Mouse (Mus musculus) forebrain, embryonic 13.5 days (tissue): ENCODE measurements at regions not wholly inside any gene's neighbourhood (a gene's known extent, or its start where the extent isn't known, plus 50 kb on each side); places are given as distances from the start of the nearest gene placed in this dataset.
A peak's percentile ranks its signal among the peaks of the same experiment; 100 is the strongest.

Experiments used
- ATAC-seq: fragments of 200-750 bp; cut with Nextera tagmentation; 2 replicates; pipeline ENCODE4 v1.8.0; 2017
- H3K27ac ChIP-seq: fragments of 300-500 bp; sonication (generic); 2 replicates; pipeline ENCODE4 v1.5.1; 2015; ENCODE audit warnings: inconsistent platforms, mild to moderate bottlenecking, moderate library complexity
- H3K27me3 ChIP-seq: fragments of 300-500 bp; sonication (generic); 2 replicates; pipeline ENCODE4 v1.6.1; 2015; ENCODE audit warnings: mild to moderate bottlenecking, inconsistent platforms
- H3K36me3 ChIP-seq: fragments of 300-500 bp; sonication (generic); 2 replicates; pipeline ENCODE4 v1.6.1; 2015; ENCODE audit warnings: mild to moderate bottlenecking, inconsistent platforms; ENCODE audit not compliant: poor library complexity, severe bottlenecking
- H3K4me1 ChIP-seq: fragments of 300-500 bp; sonication (generic); 2 replicates; pipeline ENCODE4 v1.6.1; 2015; ENCODE audit warnings: inconsistent platforms
- H3K4me2 ChIP-seq: fragments of 300-500 bp; sonication (generic); 2 replicates; pipeline ENCODE4 v1.6.1; 2015; ENCODE audit warnings: inconsistent platforms, mild to moderate bottlenecking, moderate library complexity
- H3K4me3 ChIP-seq: fragments of 300-500 bp; sonication (generic); 2 replicates; pipeline ENCODE4 v1.5.1; 2015; ENCODE audit warnings: mild to moderate bottlenecking, inconsistent platforms
- H3K9ac ChIP-seq: fragments of 300-500 bp; sonication (generic); 2 replicates; pipeline ENCODE4 v1.6.1; 2015; ENCODE audit warnings: mild to moderate bottlenecking, inconsistent platforms
- H3K9me3 ChIP-seq: fragments of 300-500 bp; sonication (generic); replicated peaks from 2 replicates; pipeline ENCODE4 v1.6.1; 2016; ENCODE audit warnings: inconsistent platforms
- WGBS: fragments of 180-500 bp; shearing (Covaris S2); methylation state at CpG from one replicate; pipeline ENCODE4 v1.1.7; 2015; 5-methylcytosine and 5-hydroxymethylcytosine counted together

DNA sequence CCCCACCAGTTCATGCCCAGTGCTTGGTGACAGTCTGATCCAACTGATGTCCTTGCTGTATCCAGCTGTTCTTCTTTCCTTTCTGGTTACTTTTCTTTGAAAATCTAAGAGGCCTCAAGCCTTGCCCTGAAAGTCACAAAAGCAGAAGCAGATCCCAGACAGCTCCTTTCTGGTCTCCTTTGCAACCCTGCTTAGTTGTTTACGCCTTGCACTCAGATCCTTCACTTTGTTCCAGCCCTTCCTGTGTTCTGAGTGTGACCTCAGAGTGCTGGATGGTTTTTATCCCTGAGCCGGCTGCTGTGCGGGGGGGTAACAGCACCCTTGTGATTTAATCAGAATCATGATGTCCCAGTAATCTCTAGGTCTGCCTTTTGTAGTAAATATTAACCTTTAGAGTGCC is 324.3 kb upstream of the Npvf start:
- Histone ChIP-seq H3K9me3 (no peaks in the 10 kb centered on the region), H3K4me3 (no peak overlapping the region), H3K4me1 (peaks cover 30% of the 10 kb centered on the region), H3K27me3 (peaks cover 9% of the 10 kb centered on the region; the same call in 1 of the 2 replicates), H3K27ac (no peak overlapping the region), H3K36me3 (no peaks in the 10 kb centered on the region), H3K9ac (no peak overlapping the region), H3K4me2 (no peak overlapping the region)
- WGBS = 36% methylated on average over 3 of the region's 3 CpGs
- ATAC-seq = no peak

DNA sequence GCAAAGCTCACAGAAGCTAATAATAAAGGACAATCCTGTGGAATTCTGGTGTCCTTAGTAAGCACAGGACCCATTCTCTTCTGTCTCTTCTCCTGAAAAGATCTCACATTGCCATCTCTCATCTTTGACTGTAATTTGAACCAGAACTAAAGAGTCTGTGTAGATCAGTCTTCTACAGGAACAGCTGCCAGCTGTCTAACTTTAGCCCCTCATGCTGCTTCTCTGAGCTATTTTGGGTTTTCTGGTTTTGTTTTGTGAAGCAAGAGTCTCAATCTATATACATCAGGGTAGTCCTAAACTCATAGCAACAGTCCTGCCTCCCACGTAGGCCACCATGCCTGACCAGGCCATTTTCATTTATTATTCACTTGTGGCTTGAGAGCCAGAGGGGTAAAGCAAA is 325.5 kb upstream of the Npvf start:
- WGBS = 86% methylated on average over 1 of the region's 1 CpGs
- ATAC-seq = no peak
- H3K4me2 ChIP-seq = no peak overlapping the region

DNA sequence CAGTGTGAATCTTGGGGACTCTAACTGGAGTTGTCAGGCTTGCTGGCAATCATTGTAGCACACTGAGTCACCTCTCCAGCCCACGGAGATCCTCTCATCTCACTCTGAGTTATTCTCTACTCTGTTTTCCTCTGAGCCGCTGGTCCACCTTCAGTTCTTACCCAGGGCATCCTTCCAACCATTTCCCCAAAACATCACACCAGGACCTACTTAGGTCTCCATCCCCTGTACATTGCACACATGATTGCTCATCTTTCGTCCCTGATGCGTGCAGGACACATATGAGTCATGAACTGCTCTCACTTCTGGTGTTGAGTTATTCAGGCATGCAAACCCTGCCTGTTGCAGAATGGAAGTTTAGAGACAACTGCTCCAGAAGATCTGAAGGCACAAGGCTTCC is 326.1 kb upstream of the Npvf start:
- no peak for ATAC-seq
- Histone ChIP-seq H3K4me2 (no peak overlapping the region), H3K9ac (no peak overlapping the region)

More for the DNA sequence above, 325.5 kb upstream of the Npvf start:
- H3K27me3 ChIP-seq = peaks cover 9% of the 10 kb centered on the region; the same call in 1 of the 2 replicates
- H3K4me1 ChIP-seq = peaks cover 40% of the 10 kb centered on the region
- H3K4me3 ChIP-seq = no peak overlapping the region
- no peak overlapping the region for H3K27ac ChIP-seq
- no peaks in the 10 kb centered on the region for H3K9me3 ChIP-seq
- no peaks in the 10 kb centered on the region for H3K36me3 ChIP-seq
- H3K9ac ChIP-seq = no peak overlapping the region

GRCm38 (mm10) chr6:50981702-50982309 is 327.6 kb upstream of the Npvf start:
- WGBS = 62% methylated on average over 7 of the region's 7 CpGs
- Histone ChIP-seq H3K36me3 (no peaks in the 10 kb centered on the region), H3K9me3 (no peaks in the 10 kb centered on the region), H3K9ac (no peak overlapping the region), H3K27me3 (peaks cover 3% of the 10 kb centered on the region; the same call in 1 of the 2 replicates), H3K27ac (no peak overlapping the region), H3K4me2 (no peak overlapping the region), H3K4me1 (peaks cover 52% of the 10 kb centered on the region), H3K4me3 (no peak overlapping the region)
- ATAC-seq = no peak

More for the DNA sequence above, 326.1 kb upstream of the Npvf start:
- WGBS = 87% methylated on average over 4 of the region's 4 CpGs
- Histone ChIP-seq H3K27ac (no peak overlapping the region), H3K4me3 (no peak overlapping the region), H3K27me3 (peaks cover 6% of the 10 kb centered on the region; the same call in 1 of the 2 replicates), H3K4me1 (peaks cover 46% of the 10 kb centered on the region), H3K9me3 (no peaks in the 10 kb centered on the region), H3K36me3 (no peaks in the 10 kb centered on the region)

- H3K9me3 ChIP-seq = no peaks in the 10 kb centered on the region
- no peak for ATAC-seq
- H3K4me3 ChIP-seq = no peak overlapping the region
- no peak overlapping the region for H3K4me2 ChIP-seq
- H3K4me1 ChIP-seq = peaks cover 42% of the 10 kb centered on the region
- no peaks in the 10 kb centered on the region for H3K27me3 ChIP-seq
- H3K36me3 ChIP-seq = no peaks in the 10 kb centered on the region
- no peak overlapping the region for H3K9ac ChIP-seq
- H3K27ac ChIP-seq = no peak overlapping the region
- 85% methylated on average over 4 of the region's 4 CpGs for WGBS
Observed at GRCm38 (mm10) chr6:50982856-50983255, 328.6 kb upstream of the Npvf start.

DNA sequence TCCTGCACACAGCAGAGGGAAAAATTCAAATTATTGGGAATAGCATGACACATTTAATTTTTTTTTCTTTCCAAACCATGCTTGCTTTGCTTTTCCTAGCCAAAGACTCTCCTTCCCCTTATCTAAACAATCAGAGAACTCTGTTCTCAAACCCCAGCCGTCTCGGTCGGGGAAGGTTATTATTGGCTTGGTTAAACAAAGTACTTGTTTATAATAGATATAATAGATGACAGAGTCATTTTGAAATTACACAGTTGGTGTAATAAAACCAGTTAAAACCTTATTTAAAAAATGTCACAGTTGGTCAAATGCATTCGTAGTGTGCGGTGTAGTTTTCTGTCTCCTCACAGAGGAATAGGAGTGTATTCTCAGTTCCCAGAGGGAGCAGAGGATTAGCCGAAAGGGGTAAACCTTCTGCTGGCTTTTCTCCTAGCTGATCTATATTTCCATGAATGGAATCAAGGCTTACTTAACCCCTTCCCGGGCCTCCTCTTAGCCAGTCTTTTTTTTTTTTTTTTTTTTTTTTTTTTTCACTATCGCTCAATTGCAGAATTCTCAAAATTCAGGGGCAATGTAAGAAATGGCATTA is 329.4 kb upstream of the Npvf start:
- no peak overlapping the region for H3K9ac ChIP-seq
- H3K4me2 ChIP-seq = no peak overlapping the region
- H3K4me1 ChIP-seq = peaks cover 41% of the 10 kb centered on the region
- H3K36me3 ChIP-seq = no peaks in the 10 kb centered on the region
- no peaks in the 10 kb centered on the region for H3K27me3 ChIP-seq
- no peaks in the 10 kb centered on the region for H3K9me3 ChIP-seq
- no peak overlapping the region for H3K27ac ChIP-seq
- no peak for ATAC-seq
- no peak overlapping the region for H3K4me3 ChIP-seq
- 38% methylated on average over 8 of the region's 8 CpGs for WGBS

DNA sequence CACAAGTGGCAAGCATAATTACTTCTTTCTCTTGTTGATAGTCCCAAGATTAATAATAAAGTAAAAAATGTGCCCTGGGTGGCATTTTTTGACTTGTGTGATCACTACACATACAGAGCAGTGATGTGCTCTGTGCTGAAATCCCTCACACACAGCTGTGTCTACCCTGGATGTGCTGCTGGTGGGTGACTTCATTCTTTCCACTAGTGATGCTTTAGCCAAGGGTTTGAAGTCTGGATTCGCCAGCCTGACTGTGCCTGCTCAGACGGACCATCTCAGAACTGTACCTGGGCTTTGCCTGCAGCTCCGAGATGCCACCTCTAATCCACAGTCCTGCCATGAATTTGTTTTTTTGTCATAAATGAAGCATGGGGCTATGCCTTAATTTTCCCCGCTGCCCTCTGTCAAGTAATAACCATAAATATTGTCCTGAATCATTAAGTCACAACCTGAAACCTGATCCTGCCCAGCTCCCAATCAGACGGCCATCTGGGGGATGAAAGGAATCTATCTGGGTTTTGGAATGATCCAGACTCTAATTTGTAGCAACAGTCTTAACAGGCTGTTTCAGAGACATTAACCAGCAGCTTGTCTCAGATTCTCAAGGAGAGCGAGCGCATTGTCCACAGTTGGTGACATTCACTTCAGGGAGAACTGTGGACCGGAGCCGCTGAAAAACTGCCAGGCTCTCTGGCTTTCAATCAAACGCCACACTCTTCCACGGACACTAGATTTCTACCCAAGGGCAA is 330.1 kb upstream of the Npvf start:
- no peak for ATAC-seq
- Histone ChIP-seq H3K4me2 (no peak overlapping the region), H3K4me3 (no peak overlapping the region), H3K36me3 (no peaks in the 10 kb centered on the region), H3K9ac (no peak overlapping the region), H3K9me3 (no peaks in the 10 kb centered on the region), H3K27ac (no peak overlapping the region), H3K4me1 (peaks cover 41% of the 10 kb centered on the region), H3K27me3 (no peaks in the 10 kb centered on the region)
- WGBS = 50% methylated on average over 11 of the region's 11 CpGs

GRCm38 (mm10) chr6:50986270-50986924 is 332.2 kb upstream of the Npvf start:
- peak; percentile 51; the same call in 1 of the 2 replicates for ATAC-seq
- no peaks in the 10 kb centered on the region for H3K9me3 ChIP-seq
- H3K27me3 ChIP-seq = no peaks in the 10 kb centered on the region
- no peaks in the 10 kb centered on the region for H3K36me3 ChIP-seq
- H3K4me2 ChIP-seq = no peak overlapping the region
- H3K4me1 ChIP-seq = peaks cover 39% of the 10 kb centered on the region
- 64% methylated on average over 9 of the region's 9 CpGs for WGBS
- H3K4me3 ChIP-seq = no peak overlapping the region
- H3K27ac ChIP-seq = no peak overlapping the region
- H3K9ac ChIP-seq = no peak overlapping the region

DNA sequence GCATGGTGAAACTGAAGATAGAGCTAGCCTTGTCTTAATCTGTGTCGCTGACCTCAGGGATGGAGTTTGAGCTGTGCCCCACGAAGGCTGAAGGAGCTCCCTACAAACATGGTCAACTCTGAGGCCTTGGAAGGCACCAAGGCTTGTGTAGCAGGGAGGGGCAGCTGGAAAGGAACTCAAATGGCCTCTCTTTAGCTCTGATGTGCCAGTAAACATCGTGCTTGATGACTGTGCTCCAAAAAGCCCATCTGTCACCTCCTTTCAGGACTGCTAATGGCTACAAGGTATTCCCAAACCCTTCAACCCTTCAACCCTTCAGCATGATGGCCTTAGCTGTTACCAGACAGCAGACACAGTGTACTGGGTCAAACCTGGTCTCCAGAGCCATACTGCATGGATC is 334.3 kb upstream of the Npvf start:
- H3K4me2 ChIP-seq = no peak overlapping the region
- no peak for ATAC-seq
- no peak overlapping the region for H3K27ac ChIP-seq
- WGBS = 80% methylated on average over 3 of the region's 3 CpGs
- no peaks in the 10 kb centered on the region for H3K36me3 ChIP-seq
- no peaks in the 10 kb centered on the region for H3K27me3 ChIP-seq
- peaks cover 26% of the 10 kb centered on the region for H3K4me1 ChIP-seq
- H3K4me3 ChIP-seq = no peak overlapping the region
- no peaks in the 10 kb centered on the region for H3K9me3 ChIP-seq
- no peak overlapping the region for H3K9ac ChIP-seq

- H3K27me3 ChIP-seq = no peaks in the 10 kb centered on the region
- WGBS = 84% methylated on average over 8 of the region's 8 CpGs
- no peaks in the 10 kb centered on the region for H3K9me3 ChIP-seq
- no peak overlapping the region for H3K4me2 ChIP-seq
- H3K36me3 ChIP-seq = no peaks in the 10 kb centered on the region
- no peak for ATAC-seq
- no peak overlapping the region for H3K27ac ChIP-seq
- H3K4me1 ChIP-seq = peaks cover 12% of the 10 kb centered on the region
- H3K4me3 ChIP-seq = no peak overlapping the region
- H3K9ac ChIP-seq = no peak overlapping the region
Observed at GRCm38 (mm10) chr6:50991528-50992125, 337.4 kb upstream of the Npvf start.

- Histone ChIP-seq H3K4me2 (no peak overlapping the region), H3K27ac (no peak overlapping the region), H3K4me3 (no peak overlapping the region), H3K4me1 (peaks cover 11% of the 10 kb centered on the region), H3K9me3 (no peaks in the 10 kb centered on the region), H3K36me3 (no peaks in the 10 kb centered on the region), H3K9ac (no peak overlapping the region), H3K27me3 (no peaks in the 10 kb centered on the region)
- WGBS = 55% methylated on average over 6 of the region's 6 CpGs
- no peak for ATAC-seq
Observed at GRCm38 (mm10) chr6:50993952-50994351, 339.7 kb upstream of the Npvf start.

GRCm38 (mm10) chr6:51002713-51003112 is 348.5 kb upstream of the Npvf start:
- Histone ChIP-seq H3K9me3 (no peaks in the 10 kb centered on the region), H3K9ac (no peak overlapping the region), H3K27ac (no peak overlapping the region), H3K4me2 (no peak overlapping the region), H3K4me3 (no peak overlapping the region), H3K27me3 (no peaks in the 10 kb centered on the region), H3K36me3 (no peaks in the 10 kb centered on the region), H3K4me1 (peaks cover 24% of the 10 kb centered on the region)
- 50% methylated on average over 7 of the region's 7 CpGs for WGBS
- 0 out of 2 replicates have a peak, but pooled peaks have one; percentile 24 for ATAC-seq
